Mouse (Mus musculus): Measurements from ENCODE around the gene Sdhd. TPM values are rescaled to one million over a fixed set of nuclear protein-coding genes. Genes with fewer than 3 reads are reported as not detected.

Gene Sdhd
- total RNA-seq, 1 experiment from 2014 or later = 106 TPM

DNA sequence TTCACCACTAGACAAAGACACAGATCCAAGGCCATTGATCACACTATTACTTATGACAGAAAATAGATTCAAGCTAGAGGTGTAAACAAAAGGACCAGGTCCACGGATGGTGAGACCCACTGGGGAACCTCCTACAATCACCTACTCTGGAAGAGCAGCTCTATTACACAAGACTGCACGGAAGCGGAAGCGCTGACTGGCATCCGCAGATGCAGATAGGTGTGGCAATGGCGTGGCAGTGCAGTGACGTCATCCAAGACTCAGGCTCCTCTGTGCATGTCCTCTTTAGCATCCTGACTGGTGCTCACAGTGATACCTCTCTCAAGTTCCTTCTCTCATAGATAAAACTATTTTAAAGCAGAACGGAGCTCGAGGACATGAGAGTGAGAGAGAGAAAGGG, 10.7 kb downstream of the Sdhd start:
- ATAC-seq (replicated peaks; ENCODE audit: insufficient number of reproducible peaks, low FRiP score, low TSS enrichment, poor library complexity, severe bottlenecking) = peak; percentile 88

DNA sequence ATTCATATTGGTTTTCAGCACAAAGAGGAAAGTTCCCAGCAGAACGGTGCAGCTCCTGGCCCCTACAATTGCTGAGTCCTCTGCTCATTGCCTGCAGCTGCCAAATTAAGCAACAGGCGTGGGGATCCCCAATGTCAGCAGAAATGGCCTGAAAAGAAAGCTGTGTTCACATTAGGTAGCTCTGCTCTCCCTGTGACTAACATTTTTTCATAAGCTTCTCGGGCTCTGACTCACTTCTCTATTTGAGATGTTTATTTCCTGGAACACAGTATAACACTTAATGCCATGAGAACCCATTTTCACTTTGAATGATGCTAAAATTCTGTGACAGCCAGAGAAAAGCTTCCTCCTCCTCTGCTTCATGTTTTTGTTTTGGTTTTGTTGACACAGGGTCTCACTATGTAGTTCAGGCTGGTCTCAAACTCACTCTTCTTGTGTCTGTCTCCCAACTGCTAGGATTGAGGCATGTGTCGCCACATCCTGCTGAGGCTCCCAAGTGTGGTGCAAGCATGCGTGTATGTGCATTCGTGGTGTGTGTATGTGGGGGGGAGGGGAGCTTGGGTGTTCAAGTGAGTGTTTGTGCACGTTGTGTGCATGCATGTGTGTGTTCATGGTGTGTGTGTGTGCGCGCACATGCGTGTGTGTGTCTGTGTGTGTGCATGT, 12.6 kb downstream of the Sdhd start:
- ATAC-seq (replicated peaks; ENCODE audit: insufficient number of reproducible peaks, low FRiP score, low TSS enrichment, poor library complexity, severe bottlenecking) = peak; percentile 74

DNA sequence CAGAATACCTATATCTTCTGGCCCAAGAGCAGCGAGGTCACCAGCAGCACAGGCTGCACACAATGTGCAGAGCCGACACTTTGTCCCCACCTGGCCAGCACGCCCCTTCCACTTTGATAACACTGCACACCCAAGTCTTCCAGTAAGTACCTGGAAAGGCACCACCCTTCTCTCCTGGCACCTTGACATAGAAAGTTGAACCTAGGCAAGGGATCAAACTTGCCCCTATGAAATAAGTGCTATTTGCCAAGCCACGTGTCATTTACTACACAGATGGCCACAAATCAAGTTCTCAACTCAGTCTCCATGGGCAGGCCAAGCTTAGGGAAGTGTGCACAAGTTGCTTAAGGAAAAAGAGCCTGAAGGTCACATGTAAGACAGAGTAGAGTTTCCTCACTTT, 16.7 kb downstream of the Sdhd start:
- no peak for ATAC-seq (replicated peaks; ENCODE audit: insufficient number of reproducible peaks, low FRiP score, low TSS enrichment, poor library complexity, severe bottlenecking)

- no peak for ATAC-seq (replicated peaks; ENCODE audit: insufficient number of reproducible peaks, low FRiP score, low TSS enrichment, poor library complexity, severe bottlenecking)
Measured at GRCm38 (mm10) chr9:50585145-50585818, 18.3 kb downstream of the Sdhd start.

DNA sequence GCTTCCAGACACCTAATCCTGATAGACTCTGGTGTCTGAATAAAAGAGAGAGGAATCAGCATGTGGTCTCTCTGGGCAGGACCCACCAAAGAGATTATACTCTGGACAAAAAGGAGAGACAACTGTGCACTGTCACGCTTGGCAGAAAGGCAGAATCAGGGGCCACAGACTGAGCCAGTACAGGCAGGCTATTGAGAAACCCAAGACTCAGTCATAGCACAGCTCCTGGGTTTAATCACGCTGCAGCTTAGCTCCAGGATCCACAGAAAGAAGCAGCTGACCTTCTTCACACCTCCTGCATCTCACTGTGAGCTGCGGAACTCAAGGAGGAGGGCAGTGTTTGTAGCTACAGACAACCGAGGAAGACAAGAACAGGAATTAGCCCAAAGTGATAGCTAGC, 23.2 kb downstream of the Sdhd start:
- no peak for ATAC-seq (replicated peaks; ENCODE audit: insufficient number of reproducible peaks, low FRiP score, low TSS enrichment, poor library complexity, severe bottlenecking)

GRCm38 (mm10) chr9:50569599-50570525, 33.8 kb downstream of the Sdhd start:
- ATAC-seq (replicated peaks; ENCODE audit: insufficient number of reproducible peaks, low FRiP score, low TSS enrichment, poor library complexity, severe bottlenecking) = no peak

DNA sequence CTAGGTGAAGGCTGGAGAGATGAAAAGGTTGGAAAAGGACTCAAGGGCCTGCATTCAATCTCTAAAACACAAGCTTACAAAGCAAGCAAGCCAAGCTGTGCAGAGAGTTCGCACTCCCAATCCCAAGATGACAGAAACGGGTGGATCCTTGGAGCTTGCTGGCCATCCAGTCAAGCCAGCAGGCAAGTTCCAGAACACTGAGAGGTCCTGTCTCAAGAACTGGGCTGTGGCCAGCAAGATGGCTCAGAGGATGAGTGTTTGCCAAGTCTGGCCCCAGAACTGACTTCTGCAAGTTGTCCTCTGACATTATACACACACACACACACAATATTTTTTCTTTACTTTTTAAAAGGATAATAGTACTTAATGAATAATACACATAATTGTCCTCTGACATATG, 35.7 kb downstream of the Sdhd start:
- ATAC-seq (replicated peaks; ENCODE audit: insufficient number of reproducible peaks, low FRiP score, low TSS enrichment, poor library complexity, severe bottlenecking) = no peak

DNA sequence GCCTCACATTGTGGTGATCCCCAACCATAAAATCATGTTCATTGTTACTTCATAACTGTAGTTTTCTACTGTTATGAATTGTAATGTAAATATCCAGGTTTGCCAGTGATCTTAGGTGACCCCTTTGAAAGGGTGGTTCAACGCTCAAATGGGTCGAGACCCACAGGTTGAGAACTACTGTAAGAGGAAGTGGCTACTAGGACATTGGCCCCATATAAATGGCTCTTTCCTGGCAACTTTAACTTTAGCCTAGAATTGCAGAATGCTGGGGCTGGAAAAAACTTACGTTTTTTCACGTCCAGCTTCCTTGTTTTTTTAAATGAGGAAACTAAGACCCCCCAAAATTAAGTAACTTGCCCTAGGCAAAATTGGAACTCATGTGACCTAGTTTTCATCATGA, 36.2 kb downstream of the Sdhd start:
- ATAC-seq (replicated peaks; ENCODE audit: insufficient number of reproducible peaks, low FRiP score, low TSS enrichment, poor library complexity, severe bottlenecking) = no peak

DNA sequence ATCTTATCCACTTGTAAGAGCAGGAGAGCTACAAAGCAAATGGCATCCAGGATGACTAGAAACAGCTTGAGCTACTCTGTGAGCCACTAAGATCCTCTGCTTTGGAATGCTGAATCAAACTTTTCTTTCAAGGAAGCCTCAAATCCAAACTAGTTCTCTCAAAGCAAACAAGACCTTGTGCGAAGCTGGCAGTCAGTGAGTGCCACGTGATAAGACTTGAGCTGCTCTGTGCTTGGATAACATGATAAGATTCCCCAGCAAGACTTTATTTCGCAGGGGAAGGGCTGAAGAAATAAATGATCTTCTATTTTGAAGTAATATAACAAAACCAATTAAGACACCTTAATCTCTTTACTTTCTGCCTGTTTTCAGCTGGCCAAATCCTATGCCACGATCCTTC, 37.7 kb downstream of the Sdhd start:
- no peak for ATAC-seq (replicated peaks; ENCODE audit: insufficient number of reproducible peaks, low FRiP score, low TSS enrichment, poor library complexity, severe bottlenecking)

DNA sequence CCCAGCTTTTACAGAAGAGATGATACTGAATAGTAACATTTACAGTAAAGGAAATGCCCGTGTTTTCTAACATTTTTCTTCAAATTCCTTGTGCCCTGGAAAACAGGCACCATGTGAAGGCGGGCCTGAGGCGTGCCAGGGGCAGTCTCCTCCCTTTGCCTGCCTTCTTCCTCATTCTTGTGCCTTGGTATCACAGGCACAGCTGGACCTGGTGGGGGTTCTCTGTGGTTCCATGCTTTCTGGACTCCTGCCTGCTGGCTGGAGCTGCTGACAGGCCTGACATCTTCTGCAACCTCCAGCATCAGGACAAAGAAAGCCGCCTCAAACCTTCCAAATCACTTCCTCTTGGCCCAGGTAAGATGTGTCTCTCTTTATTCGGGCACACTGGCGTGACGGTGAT, 38.4 kb downstream of the Sdhd start:
- no peak for ATAC-seq (replicated peaks; ENCODE audit: insufficient number of reproducible peaks, low FRiP score, low TSS enrichment, poor library complexity, severe bottlenecking)

DNA sequence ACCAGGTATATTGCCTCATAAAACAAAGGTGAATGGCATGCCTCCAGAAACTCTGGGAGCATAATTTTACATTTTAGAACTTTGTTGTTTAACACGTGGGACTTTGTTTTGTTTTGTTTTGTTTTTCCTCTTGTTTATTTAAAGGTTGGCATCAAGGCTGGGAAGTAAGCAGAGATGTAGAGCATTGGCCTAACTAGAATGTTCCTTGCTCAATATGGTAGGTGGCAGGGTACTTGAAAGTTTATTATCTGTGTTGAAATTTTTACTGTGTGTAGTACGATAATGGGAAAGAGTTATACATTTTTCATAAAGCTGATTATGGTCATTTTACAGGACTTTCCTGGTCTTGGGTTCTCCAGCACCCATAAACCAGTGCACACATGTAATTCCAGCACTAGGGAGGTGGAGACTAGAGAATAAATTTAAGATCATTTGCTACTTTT, 41.7 kb downstream of the Sdhd start:
- ATAC-seq (replicated peaks; ENCODE audit: insufficient number of reproducible peaks, low FRiP score, low TSS enrichment, poor library complexity, severe bottlenecking) = no peak

GRCm38 (mm10) chr9:50561145-50561917, 42.3 kb downstream of the Sdhd start, which contains the start of gene Tex12:
Gene Tex12 (minus strand): TSS chr9:50561325.
- no peak for ATAC-seq (replicated peaks; ENCODE audit: insufficient number of reproducible peaks, low FRiP score, low TSS enrichment, poor library complexity, severe bottlenecking)

- ATAC-seq (replicated peaks; ENCODE audit: insufficient number of reproducible peaks, low FRiP score, low TSS enrichment, poor library complexity, severe bottlenecking) = no peak
Measured at GRCm38 (mm10) chr9:50555094-50555446, 48.5 kb downstream of the Sdhd start, which contains the start of gene Bco2. Gene Bco2 (minus strand): TSS chr9:50555181.

GRCm38 (mm10) chr9:50554241-50555093, 49.1 kb downstream of the Sdhd start, which contains the start of gene Il18:
Gene Il18 (plus strand): TSS chr9:50554827.
- peak; percentile 95 for ATAC-seq (replicated peaks; ENCODE audit: insufficient number of reproducible peaks, low FRiP score, low TSS enrichment, poor library complexity, severe bottlenecking)

GRCm38 (mm10) chr9:50553547-50553946, 50.1 kb downstream of the Sdhd start:
- ATAC-seq (replicated peaks; ENCODE audit: insufficient number of reproducible peaks, low FRiP score, low TSS enrichment, poor library complexity, severe bottlenecking) = no peak

DNA sequence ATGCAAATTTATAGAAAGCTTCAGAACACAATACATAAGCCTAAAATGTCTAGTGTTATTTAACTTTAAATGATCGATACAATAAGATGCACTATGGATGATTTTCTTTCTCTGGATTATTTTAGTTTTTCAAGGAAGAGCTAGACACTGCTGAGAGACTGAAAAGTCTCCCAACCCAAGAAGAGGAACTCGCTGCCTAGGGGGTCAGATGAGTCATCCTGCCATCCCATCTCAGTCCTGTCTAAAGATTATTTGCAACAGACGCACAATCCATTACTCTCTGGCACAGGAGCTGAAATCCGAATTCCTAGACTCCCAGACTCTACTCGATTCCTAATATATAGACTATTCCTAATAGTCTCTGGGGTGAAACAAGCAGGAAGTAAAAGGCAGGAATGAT, 51.4 kb downstream of the Sdhd start:
- ATAC-seq (replicated peaks; ENCODE audit: insufficient number of reproducible peaks, low FRiP score, low TSS enrichment, poor library complexity, severe bottlenecking) = no peak

- no peak for ATAC-seq (replicated peaks; ENCODE audit: insufficient number of reproducible peaks, low FRiP score, low TSS enrichment, poor library complexity, severe bottlenecking)
Measured at GRCm38 (mm10) chr9:50548936-50549335, 54.7 kb downstream of the Sdhd start.
